Mouse (Mus musculus) neural tube, embryonic 15.5 days (tissue): ENCODE data around the gene Plekho2. TPM values are rescaled to one million over a fixed set of nuclear protein-coding genes. Genes with fewer than 3 reads are reported as not detected.
A peak's percentile ranks its signal among the peaks of the same experiment; 100 is the strongest.

Experiments
- ATAC-seq: fragments of 200-750 bp; cut with Nextera tagmentation; 2 replicates; pipeline ENCODE4 v1.8.0; 2017; ENCODE audit warnings: mild to moderate bottlenecking, moderate TSS enrichment, moderate library complexity; ENCODE audit not compliant: low FRiP score
- H3K27ac ChIP-seq: fragments of 300-500 bp; sonication (generic); replicated peaks from 2 replicates; pipeline ENCODE4 v1.5.1; 2015; ENCODE audit warnings: mild to moderate bottlenecking, inconsistent platforms
- H3K27me3 ChIP-seq: fragments of 300-500 bp; sonication (generic); replicated peaks from 2 replicates; pipeline ENCODE4 v1.6.1; 2015; ENCODE audit warnings: inconsistent platforms
- H3K36me3 ChIP-seq: fragments of 300-500 bp; sonication (generic); 2 replicates; pipeline ENCODE4 v1.6.1; 2015; ENCODE audit warnings: inconsistent platforms
- H3K4me1 ChIP-seq: fragments of 300-500 bp; sonication (generic); 2 replicates; pipeline ENCODE4 v1.6.1; 2015; ENCODE audit warnings: inconsistent platforms
- H3K4me2 ChIP-seq: fragments of 300-500 bp; sonication (generic); 2 replicates; pipeline ENCODE4 v1.6.1; 2015; ENCODE audit warnings: inconsistent platforms, mild to moderate bottlenecking, moderate library complexity
- H3K4me3 ChIP-seq: fragments of 300-500 bp; sonication (generic); replicated peaks from 2 replicates; pipeline ENCODE4 v1.5.1; 2015; ENCODE audit warnings: mild to moderate bottlenecking, inconsistent platforms
- H3K9ac ChIP-seq: fragments of 300-500 bp; sonication (generic); replicated peaks from 2 replicates; pipeline ENCODE4 v1.6.1; 2015; ENCODE audit warnings: mild to moderate bottlenecking, inconsistent platforms
- H3K9me3 ChIP-seq: fragments of 300-500 bp; sonication (generic); replicated peaks from 2 replicates; pipeline ENCODE4 v1.6.1; 2016; ENCODE audit warnings: inconsistent platforms
- WGBS: fragments of 180-500 bp; shearing (Covaris S2); methylation state at CpG from one replicate; pipeline ENCODE4 v1.1.7; 2015; ENCODE audit warnings: mixed read lengths; 5-methylcytosine and 5-hydroxymethylcytosine counted together
- polyA plus RNA-seq: library from polyadenylated mRNA; unstranded; fragments of >200 nt; fragmentation: Nextera tagmentation; extraction: Ambion mirVana; gene quantifications from 2 replicates; pipeline ENCODE4 v1.2.1, GENCODE M21; 2015

Gene Plekho2
- polyA plus RNA-seq, 1 experiment from 2014 or later, result 5.0 TPM

- peak; percentile 88 for ATAC-seq
- Histone ChIP-seq H3K9ac (peak within 1 kb of the TSS; percentile 52), H3K9me3 (no peaks in the 10 kb centered on the region)
Observed at GRCm38 (mm10) chr9:65519807-65520504, 59.9 kb downstream of the Plekho2 start, which contains the start of gene Ankdd1a. Ankdd1a (minus strand) TSS chr9:65520193.

DNA sequence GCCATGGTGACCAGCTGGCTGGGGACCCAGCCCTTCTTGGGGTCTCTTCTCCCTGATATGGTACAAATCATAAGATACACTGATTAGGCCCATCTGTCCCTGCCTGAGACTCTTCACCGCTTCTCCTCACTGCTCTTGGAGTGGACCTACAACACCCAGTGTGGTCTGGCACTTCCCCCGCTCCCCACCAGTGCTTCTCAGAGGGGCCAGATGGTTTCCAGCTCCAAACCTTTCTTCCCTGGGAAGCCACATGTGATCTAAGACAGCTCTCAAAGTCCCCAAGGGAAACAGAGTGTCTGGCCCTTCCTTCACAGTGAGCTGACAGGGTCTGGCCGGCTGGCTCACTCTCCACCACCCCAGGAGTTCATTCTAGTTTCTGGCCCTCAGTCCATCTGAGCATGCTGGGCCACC, 65.0 kb downstream of the Plekho2 start:
- no peak overlapping the region for H3K27ac ChIP-seq
- ATAC-seq, result no peak

More at GRCm38 (mm10) chr9:65519807-65520504, 59.9 kb downstream of the Plekho2 start, which contains the start of gene Ankdd1a:
- Histone ChIP-seq H3K4me1 (peaks cover 26% of the 10 kb centered on the region), H3K27me3 (no peaks in the 10 kb centered on the region), H3K36me3 (no peaks in the 10 kb centered on the region), H3K27ac (peak within 1 kb of the TSS; percentile 79), H3K4me3 (peak within 1 kb of the TSS; percentile 39), H3K4me2 (peak within 1 kb of the TSS; percentile 72)
- WGBS, result 9% methylated on average over 21 of the region's 25 CpGs

GRCm38 (mm10) chr9:65514431-65514830, 65.4 kb downstream of the Plekho2 start:
- Histone ChIP-seq H3K4me2 (no peak overlapping the region), H3K9me3 (no peaks in the 10 kb centered on the region), H3K27ac (no peak overlapping the region), H3K27me3 (no peaks in the 10 kb centered on the region), H3K9ac (no peak overlapping the region), H3K4me3 (no peak overlapping the region), H3K4me1 (peaks cover under 1% of the 10 kb centered on the region; the same call in 1 of the 2 replicates), H3K36me3 (no peaks in the 10 kb centered on the region)
- ATAC-seq, result no peak
- 69% methylated on average over 8 of the region's 8 CpGs for WGBS

More for the DNA sequence above, 65.0 kb downstream of the Plekho2 start:
- H3K4me1 ChIP-seq, result peaks cover 5% of the 10 kb centered on the region
- 70% methylated on average over 3 of the region's 3 CpGs for WGBS
- H3K9me3 ChIP-seq, result no peaks in the 10 kb centered on the region
- H3K36me3 ChIP-seq, result no peaks in the 10 kb centered on the region
- no peak overlapping the region for H3K9ac ChIP-seq
- H3K4me2 ChIP-seq, result no peak overlapping the region
- H3K27me3 ChIP-seq, result no peaks in the 10 kb centered on the region
- H3K4me3 ChIP-seq, result no peak overlapping the region

DNA sequence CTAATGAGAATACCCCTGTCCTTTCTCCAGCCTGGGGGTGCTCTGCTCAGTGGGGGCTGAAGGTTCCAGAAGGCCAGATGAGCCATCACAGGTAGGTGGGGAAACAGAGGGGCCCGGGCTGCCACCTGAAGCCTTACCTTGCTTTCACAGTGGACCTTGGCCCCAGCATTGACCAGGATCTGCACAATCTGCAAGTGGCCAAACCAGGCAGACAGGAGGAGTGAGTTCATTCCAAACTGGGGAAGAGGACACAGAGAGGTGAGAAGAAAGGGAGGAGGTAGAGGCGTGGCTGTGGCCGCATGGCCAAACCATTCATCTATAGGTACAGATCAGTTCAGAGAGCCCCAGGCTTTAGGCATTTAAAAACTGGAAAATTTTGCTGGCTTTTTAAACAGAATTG, 67.3 kb downstream of the Plekho2 start:
- no peaks in the 10 kb centered on the region for H3K27me3 ChIP-seq
- no peak overlapping the region for H3K4me3 ChIP-seq
- H3K9me3 ChIP-seq, result no peaks in the 10 kb centered on the region
- WGBS, result 94% methylated on average over 3 of the region's 3 CpGs
- no peaks in the 10 kb centered on the region for H3K36me3 ChIP-seq
- no peak overlapping the region for H3K27ac ChIP-seq
- no peak overlapping the region for H3K4me2 ChIP-seq
- no peak for ATAC-seq
- H3K4me1 ChIP-seq, result no peaks in the 10 kb centered on the region
- no peak overlapping the region for H3K9ac ChIP-seq

DNA sequence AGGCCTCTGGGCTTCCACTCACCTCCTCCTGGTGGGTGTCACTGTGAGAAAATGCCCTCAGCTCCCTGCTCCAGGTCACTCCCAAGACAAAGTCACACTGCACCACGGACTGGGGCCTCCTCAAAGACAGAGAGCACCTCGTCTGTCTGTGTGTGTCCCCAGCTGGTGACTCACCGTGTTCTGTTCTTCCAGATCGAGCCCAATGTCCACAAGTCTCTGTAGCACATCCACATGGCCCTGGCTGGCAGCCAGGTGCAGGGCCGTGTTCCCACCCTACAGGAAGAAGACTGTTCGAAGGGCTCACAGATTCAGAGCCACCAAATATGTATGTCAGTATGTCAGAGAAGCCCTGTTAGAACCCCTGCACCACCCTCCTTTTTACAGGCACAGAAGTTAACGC, 71.4 kb downstream of the Plekho2 start:
- no peaks in the 10 kb centered on the region for H3K9me3 ChIP-seq
- H3K4me2 ChIP-seq, result no peak overlapping the region
- no peaks in the 10 kb centered on the region for H3K4me1 ChIP-seq
- H3K9ac ChIP-seq, result no peak overlapping the region
- no peaks in the 10 kb centered on the region for H3K36me3 ChIP-seq
- no peak overlapping the region for H3K27ac ChIP-seq
- H3K4me3 ChIP-seq, result no peak overlapping the region
- WGBS, result 71% methylated on average over 7 of the region's 7 CpGs
- no peak for ATAC-seq
- H3K27me3 ChIP-seq, result no peaks in the 10 kb centered on the region

DNA sequence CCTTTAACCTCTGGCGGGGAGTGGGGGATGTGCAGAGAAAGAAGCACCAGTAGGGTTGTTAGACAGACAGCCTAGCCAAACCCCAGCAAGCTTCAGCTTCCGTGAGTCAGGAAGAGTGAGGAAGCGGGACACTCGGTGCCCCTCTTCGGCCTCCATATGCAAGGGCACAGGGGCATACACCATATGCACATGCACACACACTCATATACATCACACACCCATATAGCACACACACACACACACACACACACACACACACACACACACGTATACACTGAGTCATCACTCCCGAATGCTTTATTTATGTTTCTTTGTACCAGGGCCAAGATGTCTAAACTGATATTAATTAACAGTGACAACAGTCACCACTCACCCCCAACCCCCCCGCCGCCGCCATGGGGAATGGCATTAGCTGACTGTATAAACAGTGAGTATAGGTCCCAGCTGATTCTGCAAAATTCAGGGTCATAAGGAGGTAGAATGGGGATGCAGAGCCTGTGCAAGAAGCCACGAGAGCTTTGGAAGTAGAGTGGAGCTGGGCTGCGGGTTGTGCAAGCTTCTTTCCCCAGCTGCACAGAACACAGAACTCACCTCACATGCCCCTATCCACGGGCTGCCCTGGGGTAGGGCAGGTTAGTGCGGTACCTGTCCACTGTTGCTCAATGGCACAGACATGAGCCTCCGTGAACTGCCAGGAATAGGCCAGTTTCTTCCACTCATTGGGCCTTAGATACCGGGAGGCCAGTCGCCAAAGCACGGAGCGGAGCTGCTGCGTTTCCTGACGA, 76.9 kb downstream of the Plekho2 start:
- no peaks in the 10 kb centered on the region for H3K4me1 ChIP-seq
- H3K27me3 ChIP-seq, result no peaks in the 10 kb centered on the region
- H3K4me2 ChIP-seq, result no peak overlapping the region
- no peak overlapping the region for H3K27ac ChIP-seq
- no peaks in the 10 kb centered on the region for H3K36me3 ChIP-seq
- ATAC-seq, result no peak
- no peaks in the 10 kb centered on the region for H3K9me3 ChIP-seq
- H3K4me3 ChIP-seq, result no peak overlapping the region
- H3K9ac ChIP-seq, result no peak overlapping the region
- WGBS, result 85% methylated on average over 21 of the region's 21 CpGs

Other genes with a start within 250 kb of the Plekho2 start
- gene Pdcd7, start 233.9 kb downstream of the Plekho2 start, polyA plus RNA-seq, result 8.9 TPM in 2 replicates
- gene Ubap1l, start 219.0 kb downstream of the Plekho2 start, polyA plus RNA-seq, result 2.3 and 3.6 TPM in 2 replicates
- gene Kbtbd13, start 188.4 kb downstream of the Plekho2 start, polyA plus RNA-seq, result 0.51 TPM in 2 replicates
- 5.8 and 7.4 TPM in 2 replicates for gene Rasl12, start 181.5 kb downstream of the Plekho2 start, polyA plus RNA-seq
- 0.27 TPM in 1 of 2 replicates, not detected in the other for gene Slc51b, start 157.1 kb downstream of the Plekho2 start, polyA plus RNA-seq
- gene Mtfmt, start 144.3 kb downstream of the Plekho2 start, polyA plus RNA-seq, result 22.5 and 23.0 TPM in 2 replicates
- gene Spg21, start 119.1 kb downstream of the Plekho2 start, polyA plus RNA-seq, result 104 and 109 TPM in 2 replicates
- 0.87 and 1.2 TPM in 2 replicates for gene Ankdd1a, start 59.8 kb downstream of the Plekho2 start, polyA plus RNA-seq
- gene Pif1, start 7.1 kb upstream of the Plekho2 start, polyA plus RNA-seq, result 2.7 and 4.7 TPM in 2 replicates
- gene Rbpms2, start 49.6 kb upstream of the Plekho2 start, polyA plus RNA-seq, result 3.1 and 4.9 TPM in 2 replicates
- gene Oaz2, start 88.0 kb upstream of the Plekho2 start, polyA plus RNA-seq, result 383 and 395 TPM in 2 replicates
- 6.8 and 7.1 TPM in 2 replicates for gene Zfp609, start 247.5 kb upstream of the Plekho2 start, polyA plus RNA-seq